Mouse (Mus musculus) CD4-positive naive resting alpha-beta T cell, adult 76 days (primary cell): ENCODE measurements around the gene Ephb1. TPM values are rescaled to one million over a fixed set of nuclear protein-coding genes. Genes with fewer than 3 reads are reported as not detected.

Experiments
- total RNA-seq: library from RNA; stranded (reverse); gene quantifications from one replicate; pipeline ENCODE4 v1.2.4, GENCODE M21; 2023

Gene Ephb1
- total RNA-seq, result not detected

GRCm38 (mm10) chr9:102354561-102354973, at the start of gene Ephb1:
Gene Ephb1, minus strand, starts transcription at chr9:102354693.

Other genes with a start within 250 kb of the Ephb1 start
- gene Ky, start 151.1 kb upstream of the Ephb1 start, total RNA-seq, result not detected